Mouse (Mus musculus) neural tube, embryonic 14.5 days (tissue): ENCODE measurements at regions not wholly inside any gene's neighbourhood (a gene's known extent, or its start where the extent isn't known, plus 50 kb on each side); places are given as distances from the start of the nearest gene placed in this dataset.

Experiments
- ATAC-seq: fragments of 200-750 bp; cut with Nextera tagmentation; 2 replicates; pipeline ENCODE4 v1.8.0; 2017; ENCODE audit warnings: low read depth, mild to moderate bottlenecking, moderate TSS enrichment, moderate library complexity
- H3K27ac ChIP-seq: fragments of 300-500 bp; sonication (generic); 2 replicates; pipeline ENCODE4 v1.5.1; 2014; ENCODE audit warnings: low read depth, mild to moderate bottlenecking, control low read depth, low read length, moderate library complexity, mixed read lengths
- H3K27me3 ChIP-seq: fragments of 300-500 bp; sonication (generic); 2 replicates; pipeline ENCODE4 v1.6.1; 2014; ENCODE audit warnings: low read length; ENCODE audit not compliant: control insufficient read depth, insufficient read depth
- H3K36me3 ChIP-seq: fragments of 300-500 bp; sonication (generic); 2 replicates; pipeline ENCODE4 v1.6.1; 2014; ENCODE audit warnings: low read length, mixed read lengths; ENCODE audit not compliant: control insufficient read depth, insufficient read depth
- H3K4me1 ChIP-seq: fragments of 300-500 bp; sonication (generic); 2 replicates; pipeline ENCODE4 v1.6.1; 2014; ENCODE audit warnings: low read length; ENCODE audit not compliant: control insufficient read depth, insufficient read depth
- H3K4me2 ChIP-seq: fragments of 300-500 bp; sonication (generic); 2 replicates; pipeline ENCODE4 v1.6.1; 2014; ENCODE audit warnings: mild to moderate bottlenecking, low read depth, low read length, control low read depth
- H3K4me3 ChIP-seq: fragments of 300-500 bp; sonication (generic); 2 replicates; pipeline ENCODE4 v1.5.1; 2014; ENCODE audit warnings: low read depth, low read length, control low read depth, mixed read lengths
- H3K9ac ChIP-seq: fragments of 300-500 bp; sonication (generic); replicated peaks from 2 replicates; pipeline ENCODE4 v1.6.1; 2014; ENCODE audit warnings: low read depth, mild to moderate bottlenecking, control low read depth, low read length, mixed read lengths
- H3K9me3 ChIP-seq: fragments of 300-500 bp; sonication (generic); 2 replicates; pipeline ENCODE4 v1.6.1; 2016; ENCODE audit warnings: low read length; ENCODE audit not compliant: control insufficient read depth
- WGBS: fragments of 180-500 bp; shearing (Covaris S2); extraction: QIAGEN DNeasy Blood & Tissue Kit; methylation state at CpG from one replicate; pipeline ENCODE4 v1.1.7; 2014; 5-methylcytosine and 5-hydroxymethylcytosine counted together

DNA sequence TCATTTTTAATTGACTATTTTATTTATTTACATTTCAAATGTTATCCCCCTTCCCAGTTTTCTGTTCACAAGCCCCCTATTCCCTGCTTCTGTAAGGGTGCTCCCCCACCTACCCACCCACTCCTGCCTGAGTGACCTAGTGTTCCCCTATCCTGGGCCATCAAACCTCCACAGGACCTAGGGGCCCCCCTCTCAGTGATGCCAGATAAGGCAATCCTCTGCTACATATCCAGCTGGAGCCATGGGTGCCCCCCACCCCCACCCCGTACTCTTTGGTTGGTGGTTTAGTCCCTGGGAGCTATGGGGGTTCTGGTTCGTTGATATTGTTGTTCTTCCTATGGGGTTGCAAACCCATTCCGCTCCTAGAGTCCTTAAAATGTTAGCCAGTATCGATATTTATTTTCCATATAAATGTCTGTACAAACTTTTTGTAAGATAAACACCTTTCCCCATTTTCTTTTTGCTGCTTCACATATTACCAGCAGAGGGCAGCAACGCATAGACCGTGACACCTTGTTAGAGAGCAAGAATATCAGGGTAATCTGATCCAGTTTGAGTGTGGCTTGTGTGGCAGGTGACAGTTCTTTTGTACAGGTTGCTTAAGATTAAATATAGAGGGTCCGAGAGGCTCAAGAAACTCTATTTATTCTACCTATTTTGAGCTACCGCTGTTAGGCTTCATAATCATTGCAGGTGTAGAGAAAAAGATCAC, 177.2 kb upstream of the Scn7a start:
- H3K9me3 ChIP-seq, result no peaks in the 10 kb centered on the region

DNA sequence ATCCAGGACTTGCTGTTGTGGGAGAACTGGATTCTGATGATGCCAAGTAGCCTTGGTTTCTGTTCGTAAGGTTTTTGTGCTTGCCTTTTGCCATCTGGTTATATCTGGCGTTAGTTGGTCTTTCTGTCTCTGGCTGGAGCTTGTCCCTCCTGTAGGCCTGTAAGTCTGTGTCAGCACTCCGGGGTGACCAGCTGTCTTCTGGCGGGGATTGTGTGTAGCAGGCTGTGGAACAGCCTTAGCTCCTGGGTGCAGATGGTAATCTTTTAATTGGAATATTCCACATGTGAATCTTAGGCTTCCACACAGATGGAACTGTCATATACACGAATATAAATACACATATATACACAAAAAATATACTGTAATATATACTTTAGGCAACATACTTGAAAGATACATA, 156.5 kb upstream of the Scn7a start:
- H3K27me3 ChIP-seq, result no peaks in the 10 kb centered on the region
- H3K27ac ChIP-seq, result no peak overlapping the region
- H3K36me3 ChIP-seq, result no peaks in the 10 kb centered on the region
- ATAC-seq, result no peak
- H3K9ac ChIP-seq, result no peak overlapping the region
- no peaks in the 10 kb centered on the region for H3K9me3 ChIP-seq
- no peaks in the 10 kb centered on the region for H3K4me1 ChIP-seq
- H3K4me3 ChIP-seq, result no peak overlapping the region
- no peak overlapping the region for H3K4me2 ChIP-seq
- 77% methylated on average over 5 of the region's 5 CpGs for WGBS

More for the DNA sequence above, 177.2 kb upstream of the Scn7a start:
- H3K4me3 ChIP-seq, result no peak overlapping the region
- no peak overlapping the region for H3K9ac ChIP-seq
- 28% methylated on average over 8 of the region's 8 CpGs for WGBS
- no peaks in the 10 kb centered on the region for H3K36me3 ChIP-seq
- no peaks in the 10 kb centered on the region for H3K4me1 ChIP-seq
- ATAC-seq, result peak; percentile 71; the same call in 1 of the 2 replicates
- no peak overlapping the region for H3K27ac ChIP-seq
- no peak overlapping the region for H3K4me2 ChIP-seq
- H3K27me3 ChIP-seq, result no peaks in the 10 kb centered on the region

DNA sequence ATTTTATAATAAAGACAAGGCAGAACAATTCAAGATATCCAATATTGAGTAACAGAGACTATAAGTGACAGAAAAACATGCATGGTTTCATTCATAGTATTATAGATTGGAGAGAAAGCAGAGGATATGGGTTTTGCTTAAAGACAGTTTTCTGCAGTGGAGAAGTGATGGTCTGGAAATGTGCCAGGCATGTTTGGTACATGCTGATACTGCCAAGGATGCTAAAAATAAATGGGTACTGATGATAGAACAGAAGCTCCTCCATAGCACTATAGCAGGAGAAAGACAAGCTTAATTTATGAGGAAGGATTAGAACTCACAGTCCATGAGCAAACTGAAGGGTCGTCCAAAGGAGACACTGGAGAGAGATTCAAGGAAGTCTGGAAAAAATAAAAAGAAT, 113.3 kb upstream of the Scn7a start:
- H3K4me2 ChIP-seq, result no peak overlapping the region
- no peak overlapping the region for H3K4me3 ChIP-seq
- H3K27me3 ChIP-seq, result no peaks in the 10 kb centered on the region
- H3K9ac ChIP-seq, result no peak overlapping the region
- H3K27ac ChIP-seq, result no peak overlapping the region
- no peaks in the 10 kb centered on the region for H3K9me3 ChIP-seq
- WGBS, result 73% methylated on average over 1 of the region's 1 CpGs
- H3K4me1 ChIP-seq, result no peaks in the 10 kb centered on the region
- H3K36me3 ChIP-seq, result no peaks in the 10 kb centered on the region
- no peak for ATAC-seq

DNA sequence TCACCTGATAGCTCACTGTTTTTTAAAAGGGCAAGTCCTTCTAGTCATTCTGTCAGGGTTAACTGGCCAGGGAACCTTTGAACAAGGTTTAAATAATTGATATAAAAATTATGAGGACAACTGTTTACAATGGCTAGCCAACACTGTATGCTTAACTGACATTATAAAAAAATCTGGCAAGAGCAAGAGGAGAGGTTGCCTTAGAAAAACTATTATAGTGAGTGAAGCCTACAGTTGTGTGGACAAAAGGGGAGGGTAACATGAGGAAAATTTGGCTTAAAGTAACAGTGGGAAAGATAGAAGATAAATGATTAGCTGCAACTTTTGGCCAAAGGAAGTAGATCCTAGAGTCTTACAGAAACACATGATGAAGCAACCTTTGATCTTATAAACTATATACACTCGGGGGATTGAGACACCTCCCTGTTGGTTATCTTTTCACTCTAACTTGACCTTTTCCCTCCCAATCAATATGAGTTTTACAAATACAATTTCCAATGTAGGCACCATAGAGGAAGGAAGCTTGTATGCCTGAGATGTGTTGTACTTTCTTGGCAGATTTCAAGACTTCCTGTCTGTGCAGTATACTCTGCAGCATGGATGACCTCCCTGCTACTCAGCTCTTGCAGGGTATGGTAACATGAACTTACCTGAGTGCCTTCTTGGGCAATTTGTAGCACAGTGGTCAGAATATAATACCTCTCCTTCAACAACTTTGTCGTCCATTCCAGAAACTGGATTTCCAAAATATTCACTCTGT, 82.9 kb upstream of the Scn7a start:
- H3K4me1 ChIP-seq, result no peaks in the 10 kb centered on the region
- H3K9me3 ChIP-seq, result no peaks in the 10 kb centered on the region
- H3K36me3 ChIP-seq, result no peaks in the 10 kb centered on the region
- no peak overlapping the region for H3K4me2 ChIP-seq
- no peak for ATAC-seq
- H3K9ac ChIP-seq, result no peak overlapping the region
- no peak overlapping the region for H3K27ac ChIP-seq
- H3K27me3 ChIP-seq, result no peaks in the 10 kb centered on the region
- H3K4me3 ChIP-seq, result no peak overlapping the region
- WGBS, result 86% methylated on average over 2 of the region's 2 CpGs
